Mouse (Mus musculus): Measurements from ENCODE around the gene Ercc6l.

Gene Ercc6l

DNA sequence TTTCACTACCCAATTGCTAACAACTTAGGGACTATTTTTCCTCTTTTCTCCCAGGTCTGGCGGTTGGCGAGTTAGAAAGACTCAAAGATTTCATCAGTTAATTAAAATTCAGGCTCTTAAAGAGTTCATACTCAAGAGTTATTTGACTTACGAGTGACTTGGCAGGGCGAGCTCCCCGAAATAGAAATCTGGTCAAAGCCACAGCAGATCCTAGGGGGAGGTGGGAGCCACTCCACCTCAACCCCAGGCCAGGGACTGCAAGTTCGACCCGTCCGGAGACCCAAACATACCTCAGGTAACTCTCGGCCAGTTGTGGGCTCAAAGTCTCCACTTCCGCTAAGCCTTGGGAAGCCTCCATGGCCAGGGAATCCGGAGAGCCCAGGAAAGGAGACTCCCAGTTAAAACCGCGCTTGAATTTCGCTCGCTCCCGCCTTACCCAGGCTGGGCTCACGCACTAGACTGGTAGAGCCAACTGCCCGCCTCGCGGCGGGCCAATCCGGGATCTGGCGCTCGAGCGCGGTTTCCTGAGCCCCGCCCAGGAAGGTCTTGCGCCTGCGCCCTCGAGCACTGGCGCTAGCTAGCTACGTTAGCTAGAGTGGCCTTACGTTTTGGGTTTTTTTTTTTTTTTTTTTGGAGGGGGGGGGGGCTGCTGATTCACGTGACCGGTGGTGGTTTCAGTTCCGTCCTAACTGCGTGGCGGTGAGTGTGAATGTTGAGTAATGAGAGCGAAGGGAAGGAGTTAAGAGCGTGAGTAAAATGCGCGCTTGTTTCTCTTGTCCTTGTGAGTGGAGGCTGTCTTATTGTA lies at the start of gene Ercc6l:
Gene Ercc6l, minus strand, starts transcription at position 474 of the 805 bp plus-strand sequence.
- DNase-seq (ENCODE audit: low spot score in 2 of 2), result peak; percentile 91

DNA sequence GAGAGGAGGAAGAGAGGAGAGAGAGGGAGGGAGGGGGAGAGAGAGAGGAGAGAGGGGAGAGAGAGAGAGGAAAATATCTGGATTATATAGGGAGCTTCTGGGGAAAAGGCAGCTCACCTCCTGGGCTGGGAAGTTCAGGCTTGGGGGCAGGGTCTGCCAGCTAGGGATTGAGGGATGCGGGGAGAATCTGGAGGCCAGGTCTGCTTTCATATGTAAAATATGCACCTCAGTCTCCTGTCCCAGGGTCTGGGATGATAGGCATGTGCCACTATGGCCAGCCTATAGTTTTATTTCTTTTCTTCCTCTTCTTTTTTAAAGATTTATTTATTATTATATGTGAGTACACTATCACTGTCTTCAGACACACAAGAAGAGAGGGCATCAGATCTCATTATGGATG lies 33.9 kb upstream of the Ercc6l start:
- no peak for DNase-seq (ENCODE audit: low spot score in 2 of 2)

DNA sequence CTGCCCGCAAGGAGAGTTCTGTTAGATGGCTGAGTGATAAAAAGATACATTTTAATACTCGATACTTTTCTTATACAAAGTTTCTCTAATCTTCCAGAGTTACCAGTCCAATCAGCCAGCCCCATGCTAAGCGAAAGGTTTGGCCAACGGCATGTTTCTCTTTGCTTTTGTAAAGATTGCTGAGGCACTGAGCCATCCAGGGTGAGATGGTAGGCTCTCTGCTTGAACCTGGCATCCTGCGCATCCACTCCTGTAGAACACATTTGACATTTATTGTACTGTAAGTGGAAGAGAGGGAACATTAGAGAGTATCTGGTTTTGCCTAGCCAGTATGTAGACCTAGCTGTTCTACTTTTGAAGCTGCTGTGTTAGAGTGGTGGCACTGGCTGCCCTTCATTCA lies 32.7 kb upstream of the Ercc6l start:
- DNase-seq (ENCODE audit: low spot score in 2 of 2), result no peak

DNA sequence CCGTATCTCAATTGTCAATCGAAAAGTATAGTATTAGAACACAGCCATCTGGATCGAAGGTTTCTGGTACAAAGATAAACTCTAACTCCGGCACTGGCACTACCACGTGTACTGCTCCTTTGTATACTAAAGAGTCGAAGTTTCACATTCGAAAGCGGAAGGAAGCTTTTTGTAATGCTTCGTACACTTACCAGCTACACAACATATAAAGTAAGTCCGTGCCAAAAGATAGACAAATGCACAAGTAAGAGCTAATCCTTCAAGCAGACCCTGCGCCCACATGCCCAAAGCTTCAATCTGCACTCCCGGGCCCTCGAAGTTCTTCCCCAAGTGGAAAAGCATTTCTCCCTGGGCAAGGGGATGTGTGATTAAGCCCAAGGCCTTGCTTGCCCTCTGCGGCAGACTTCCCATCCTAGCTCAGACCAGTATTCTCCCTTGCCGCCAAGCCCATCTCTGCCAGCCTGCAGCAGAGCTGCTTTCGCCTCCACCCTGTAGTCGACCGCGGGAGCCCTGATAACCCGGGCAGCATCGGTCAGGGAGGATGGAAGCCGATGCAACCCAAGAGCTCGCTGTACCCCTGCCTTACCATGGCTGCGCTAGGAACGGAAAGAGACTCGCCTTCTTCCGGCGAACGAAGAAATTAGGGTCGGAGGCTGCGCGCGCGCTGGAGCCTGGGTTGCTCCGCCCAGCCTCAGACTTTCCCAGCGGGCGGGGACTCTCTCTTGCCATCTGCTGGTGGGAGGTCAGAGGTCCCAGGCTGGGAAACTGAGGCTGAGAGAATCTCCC lies 32.0 kb upstream of the Ercc6l start, which contains the start of gene Rps4x:
Gene Rps4x, minus strand, starts transcription at position 683 of the 786 bp plus-strand sequence.
- DNase-seq (ENCODE audit: low spot score in 2 of 2), result peak; percentile 76 to 78

DNA sequence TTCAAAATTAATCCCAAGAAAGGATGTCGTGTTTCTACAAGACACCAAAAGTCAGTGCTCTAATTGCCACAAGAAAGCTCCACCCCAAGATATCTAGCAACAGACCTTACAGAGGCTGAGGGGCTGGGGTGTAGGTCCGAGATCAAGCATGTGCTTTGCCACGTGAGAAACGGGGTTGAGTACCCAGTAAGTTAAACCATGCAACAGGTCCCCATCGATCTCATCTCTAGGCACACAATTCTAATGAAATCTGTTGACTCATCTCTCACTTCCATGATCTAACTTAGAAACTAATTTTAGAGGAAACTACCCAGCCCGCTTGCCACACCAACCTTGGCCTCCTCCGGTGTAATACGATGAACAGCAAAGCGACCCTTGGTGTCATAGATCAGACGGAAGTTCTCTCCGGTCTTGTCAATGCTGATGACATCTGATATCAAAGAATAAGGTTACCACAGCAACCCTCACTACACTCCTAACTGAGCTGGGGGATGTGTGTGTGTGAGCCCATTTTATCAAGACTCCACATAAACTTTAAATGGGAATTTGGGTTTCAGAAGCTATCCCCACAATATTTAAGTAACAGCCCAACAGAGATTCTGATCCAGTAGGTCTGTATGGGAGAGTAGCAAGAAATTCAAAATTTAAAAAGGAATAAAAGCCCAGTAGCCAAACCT lies 30.3 kb upstream of the Ercc6l start:
- no peak for DNase-seq (ENCODE audit: low spot score in 2 of 2)

DNA sequence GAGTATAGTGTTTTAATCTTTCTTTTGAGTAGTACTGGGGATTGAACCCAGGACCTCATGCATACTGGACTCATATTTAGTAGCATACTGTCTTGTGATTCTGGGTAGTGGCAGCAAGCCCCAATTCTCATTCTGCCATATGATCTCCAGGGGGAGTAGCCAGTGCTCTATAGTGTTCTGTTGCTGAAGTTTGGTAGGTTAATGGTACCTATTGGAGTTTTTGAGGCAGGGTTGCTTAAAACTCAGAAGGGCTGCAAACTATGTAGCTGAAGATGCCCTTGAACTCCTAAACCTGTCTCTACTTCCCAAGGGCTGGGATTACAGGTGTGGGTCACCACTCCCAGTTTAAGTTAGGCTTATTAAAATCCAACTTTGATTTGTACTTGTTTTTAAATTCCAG lies 25.7 kb upstream of the Ercc6l start:
- no peak for DNase-seq (ENCODE audit: low spot score in 2 of 2)

DNA sequence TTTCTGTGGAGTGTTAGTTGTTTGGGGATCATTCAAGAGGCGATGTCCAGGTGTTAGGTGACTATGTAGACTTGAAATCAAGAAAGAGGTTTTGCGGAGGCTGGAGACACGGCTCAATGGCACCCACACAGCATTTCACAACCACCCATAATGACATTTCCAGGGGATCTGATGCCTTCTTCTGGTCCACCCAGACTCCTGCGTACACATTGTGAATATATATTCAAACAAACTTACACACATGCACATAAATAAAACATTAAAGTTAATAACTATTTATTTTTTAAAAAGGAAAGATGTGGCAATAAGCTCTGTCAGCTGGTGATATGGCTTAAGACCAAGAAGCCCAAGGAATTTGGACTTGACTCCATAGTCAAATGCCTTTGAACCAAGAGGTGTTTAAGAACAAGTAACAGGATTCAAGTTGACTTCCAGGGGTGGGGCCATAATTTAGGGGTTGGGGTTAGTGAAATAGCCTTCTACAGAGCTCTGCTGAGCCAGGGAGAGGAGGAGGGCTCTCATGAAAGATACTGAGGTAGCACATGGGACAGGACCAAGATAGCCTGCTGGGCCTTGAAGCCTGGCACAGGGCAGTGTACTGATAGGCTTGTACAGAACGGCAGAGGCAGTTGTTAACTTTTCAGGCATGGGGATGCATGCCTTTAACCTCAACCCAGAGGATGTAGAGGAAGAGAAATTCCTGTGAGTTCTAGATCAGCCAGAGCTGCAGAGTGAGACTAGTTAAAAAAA lies 18.8 kb upstream of the Ercc6l start:
- DNase-seq (ENCODE audit: low spot score in 2 of 2), result no peak

DNA sequence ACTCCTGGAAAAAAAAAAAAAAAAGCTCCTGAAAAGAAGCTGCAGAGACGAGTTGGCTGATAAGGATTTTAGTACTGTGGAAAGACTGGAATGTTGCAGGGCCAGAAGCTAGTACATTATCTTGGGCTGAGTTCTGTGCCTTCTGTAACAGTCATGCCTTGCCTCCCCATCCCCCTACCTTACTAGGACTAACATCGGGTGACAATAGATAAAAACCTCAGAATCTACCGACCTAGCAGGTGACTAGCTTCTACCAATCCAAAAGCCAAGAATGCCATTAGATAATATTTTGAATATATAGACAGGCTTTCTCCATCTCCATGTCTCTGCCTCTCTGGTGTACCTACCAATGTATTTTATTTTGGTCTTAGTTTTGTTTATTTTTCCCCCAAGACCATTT lies 14.0 kb upstream of the Ercc6l start:
- no peak for DNase-seq (ENCODE audit: low spot score in 2 of 2)

DNA sequence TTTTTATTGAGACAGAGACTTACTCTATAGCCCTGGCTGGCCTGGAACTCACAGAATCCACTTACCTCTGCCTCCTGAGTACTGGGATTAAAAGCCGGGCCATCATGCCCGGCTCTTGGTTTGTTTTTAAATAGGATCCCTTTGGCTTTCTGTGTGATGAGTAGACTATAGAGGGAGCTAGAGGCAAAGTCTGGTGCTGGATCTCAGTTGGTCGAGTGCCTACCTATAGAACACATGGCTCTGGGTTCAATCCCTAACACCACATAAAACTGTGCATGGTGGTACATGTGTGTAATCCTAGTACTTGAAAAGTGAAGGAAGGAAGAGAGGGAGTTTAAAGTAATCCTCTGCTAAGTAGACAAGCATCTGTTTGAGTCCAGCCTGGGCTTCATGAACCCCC lies 13.2 kb upstream of the Ercc6l start:
- no peak for DNase-seq (ENCODE audit: low spot score in 2 of 2)

DNA sequence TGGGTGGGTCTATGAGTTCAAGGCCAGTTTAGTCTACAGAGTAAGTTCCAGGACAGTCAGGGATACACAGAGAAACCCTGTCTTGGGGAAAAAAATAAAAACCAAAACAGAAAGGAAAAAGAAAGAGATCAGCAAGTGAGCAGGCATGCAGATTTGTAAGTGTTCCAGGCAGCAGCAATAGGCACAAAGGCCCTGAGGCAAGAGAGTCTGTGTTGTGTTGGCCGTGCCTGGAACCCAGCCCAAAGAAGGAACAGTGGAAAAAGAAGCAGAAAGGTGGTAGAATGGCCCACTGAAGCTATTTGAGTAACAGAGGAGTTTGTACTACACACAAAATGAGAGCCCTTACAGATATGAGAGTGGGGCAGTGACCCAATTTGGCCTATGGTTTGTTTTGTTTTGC lies 12.8 kb upstream of the Ercc6l start:
- DNase-seq (ENCODE audit: low spot score in 2 of 2), result no peak

DNA sequence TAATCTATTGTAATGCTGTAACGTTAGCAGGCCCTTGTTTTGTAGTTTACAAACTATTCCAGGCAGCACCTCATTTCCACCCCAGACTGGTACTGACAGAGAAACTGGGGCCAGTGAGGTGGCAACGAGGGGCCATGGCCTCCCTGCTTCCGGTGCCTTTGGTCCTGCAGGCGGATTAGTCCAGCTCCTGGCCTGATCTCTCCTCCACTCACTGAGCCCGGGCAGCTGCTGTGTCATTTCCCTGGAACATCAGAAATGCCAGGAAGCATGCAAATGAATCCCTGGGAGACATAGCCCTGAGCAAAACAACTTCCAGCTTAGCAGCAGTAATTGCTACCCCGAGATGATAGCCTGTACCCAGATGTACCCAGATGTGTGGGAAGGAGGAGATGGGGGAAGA lies 10.1 kb upstream of the Ercc6l start:
- no peak for DNase-seq (ENCODE audit: low spot score in 2 of 2)

DNA sequence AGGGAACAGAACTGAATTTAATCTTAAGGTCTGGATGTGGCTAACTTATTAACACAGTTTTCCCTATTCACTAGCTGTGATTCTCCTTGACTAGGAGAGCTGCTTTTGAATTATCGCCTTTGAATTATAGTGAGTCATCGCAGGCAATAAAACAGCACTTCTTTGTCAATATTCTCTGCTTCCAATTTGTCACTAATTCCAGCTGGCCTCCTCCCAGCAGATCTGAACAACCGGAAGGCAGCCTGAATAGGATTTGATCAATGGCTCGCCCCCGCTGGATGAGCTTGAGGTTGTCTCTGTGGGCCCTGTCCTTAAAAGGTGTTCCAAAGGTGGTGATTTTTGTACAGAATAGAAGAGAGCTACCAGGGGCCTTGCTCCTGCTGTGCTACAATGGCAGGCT lies 9.6 kb upstream of the Ercc6l start:
- DNase-seq (ENCODE audit: low spot score in 2 of 2), result no peak

DNA sequence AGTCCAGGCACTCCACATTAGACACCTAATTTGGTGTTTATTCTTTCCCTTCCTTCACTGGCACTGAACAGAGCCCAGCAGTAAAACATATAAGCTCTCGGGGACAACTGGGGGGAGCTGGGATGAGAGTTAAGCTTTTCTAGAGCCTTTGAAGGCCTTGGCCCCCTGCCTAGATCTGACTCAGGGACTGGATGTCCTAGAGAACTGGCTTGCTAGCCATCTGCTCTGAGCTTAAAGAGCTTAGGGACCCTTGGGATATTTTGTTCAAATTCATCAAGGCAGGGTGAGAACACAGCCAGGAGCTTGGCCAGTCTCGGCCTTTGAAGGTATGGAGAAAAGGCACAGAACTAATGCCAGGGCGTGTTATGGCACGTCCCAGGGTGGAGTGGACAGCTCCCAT lies 6.6 kb upstream of the Ercc6l start:
- no peak for DNase-seq (ENCODE audit: low spot score in 2 of 2)

DNA sequence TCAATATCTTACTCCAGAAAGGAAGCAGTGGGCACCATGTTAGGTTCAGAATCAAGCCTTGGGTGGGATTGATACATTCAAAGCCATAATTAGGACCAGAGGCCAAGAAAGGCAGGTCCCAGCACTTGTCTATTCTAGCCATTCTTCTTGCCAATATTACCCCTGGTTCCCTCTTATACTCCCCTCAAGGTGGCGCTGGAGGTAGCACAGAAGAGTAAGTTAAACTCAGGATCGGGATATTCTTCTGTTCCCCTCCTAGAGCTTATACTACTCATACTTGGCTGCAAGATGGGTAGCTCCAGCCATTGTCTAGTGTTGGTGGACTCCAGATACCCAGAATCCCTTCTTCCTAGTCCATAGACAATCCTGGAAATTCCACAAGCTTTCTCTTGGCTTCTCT lies 6.2 kb upstream of the Ercc6l start:
- DNase-seq (ENCODE audit: low spot score in 2 of 2), result no peak

DNA sequence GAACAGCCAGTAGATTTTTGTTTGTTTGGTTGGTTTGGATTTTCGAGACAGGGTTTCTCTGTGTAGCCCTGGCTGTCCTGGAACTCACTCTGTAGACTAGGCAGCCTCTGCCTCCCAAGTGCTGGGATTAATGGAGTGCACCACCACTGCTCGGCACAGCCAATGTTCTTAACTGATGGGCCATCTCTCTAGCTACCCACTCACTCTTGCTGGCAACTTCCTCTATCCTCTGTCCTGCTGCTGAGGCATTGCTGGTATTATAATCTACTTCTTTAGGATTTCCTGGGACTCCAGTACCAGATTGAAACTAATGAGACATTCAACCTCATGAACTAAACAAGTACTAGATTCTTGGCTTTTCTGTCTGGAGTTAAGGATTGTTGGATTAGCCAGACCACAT lies 3.6 kb upstream of the Ercc6l start:
- DNase-seq (ENCODE audit: low spot score in 2 of 2), result no peak

DNA sequence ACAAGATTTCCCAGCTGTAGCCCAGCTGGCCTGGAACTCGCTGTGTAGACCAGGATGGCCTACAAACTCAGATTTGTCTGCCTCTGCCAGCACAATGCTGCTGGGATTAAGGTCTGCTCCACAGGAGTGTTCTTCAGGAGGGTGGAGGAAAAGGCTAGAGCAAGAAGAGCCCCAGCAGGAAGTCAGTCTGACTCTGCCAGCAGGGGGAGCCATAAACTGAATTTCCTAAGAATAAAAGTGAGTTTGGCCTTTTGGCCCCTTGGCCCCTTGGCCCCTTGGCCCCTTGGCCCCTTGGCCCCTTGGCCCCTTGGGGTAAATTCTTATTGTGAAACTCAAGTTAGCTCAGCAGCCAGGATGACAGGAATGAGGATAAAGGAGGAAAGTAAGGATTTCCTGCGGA lies 2.9 kb upstream of the Ercc6l start:
- peak; percentile 13 to 15 for DNase-seq (ENCODE audit: low spot score in 2 of 2)

DNA sequence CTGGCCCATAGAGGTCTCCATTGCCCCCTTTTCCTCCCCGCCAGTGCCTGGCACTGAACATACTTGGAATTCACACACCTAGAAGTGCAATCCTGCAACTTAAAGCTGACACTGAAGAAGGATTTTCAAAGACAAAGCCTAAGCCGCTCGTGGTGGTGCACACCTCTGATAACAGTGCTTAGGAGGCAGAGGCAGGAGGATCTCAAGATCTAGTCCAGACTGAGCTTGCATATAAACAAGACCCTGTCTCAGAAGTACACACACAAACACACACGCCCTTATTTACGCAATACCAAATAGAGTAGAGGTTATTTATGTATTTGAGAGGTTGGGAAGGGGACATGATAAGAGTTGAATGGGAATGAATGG lies 516 bp upstream of the Ercc6l start:
- DNase-seq (ENCODE audit: low spot score in 2 of 2), result no peak

DNA sequence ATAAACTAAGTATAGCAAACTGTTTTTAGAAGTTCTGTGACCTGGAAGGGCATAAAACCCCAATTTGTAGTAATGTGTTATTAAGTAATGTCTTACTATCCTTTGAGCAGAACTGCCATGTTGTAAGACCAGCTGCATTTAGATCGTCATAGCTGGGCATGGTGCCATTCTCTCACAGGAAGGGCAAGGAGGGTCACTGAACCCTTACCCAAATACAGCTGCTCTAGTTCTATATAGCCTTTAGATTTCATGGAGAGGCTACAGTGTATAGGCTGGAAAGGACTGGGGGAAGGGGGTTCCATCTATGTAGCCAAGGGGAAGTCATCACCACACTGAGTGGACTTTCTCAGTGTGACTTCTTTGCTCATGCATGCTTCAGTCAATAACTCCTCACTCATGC lies 15.7 kb downstream of the Ercc6l start:
- no peak for DNase-seq (ENCODE audit: low spot score in 2 of 2)

DNA sequence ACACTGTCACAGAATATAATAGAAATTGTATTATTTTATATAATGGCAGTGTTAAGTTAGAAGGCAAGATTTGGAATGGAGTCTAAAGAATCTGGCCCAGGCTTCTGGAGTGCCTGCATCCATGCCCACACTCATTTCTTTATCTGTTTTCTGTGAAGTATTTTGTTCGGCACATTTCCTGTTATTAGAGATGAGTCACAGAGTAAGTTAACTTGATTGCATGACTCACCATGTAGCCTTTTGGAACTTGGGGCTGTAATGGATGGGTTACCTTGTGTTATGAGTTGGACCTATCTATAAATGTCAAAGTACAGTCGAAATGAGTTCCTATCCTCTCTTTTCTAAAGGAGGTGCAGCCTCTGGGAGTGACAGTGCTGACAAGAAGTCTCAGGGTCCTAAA lies 35.6 kb downstream of the Ercc6l start:
- DNase-seq (ENCODE audit: low spot score in 2 of 2), result no peak

DNA sequence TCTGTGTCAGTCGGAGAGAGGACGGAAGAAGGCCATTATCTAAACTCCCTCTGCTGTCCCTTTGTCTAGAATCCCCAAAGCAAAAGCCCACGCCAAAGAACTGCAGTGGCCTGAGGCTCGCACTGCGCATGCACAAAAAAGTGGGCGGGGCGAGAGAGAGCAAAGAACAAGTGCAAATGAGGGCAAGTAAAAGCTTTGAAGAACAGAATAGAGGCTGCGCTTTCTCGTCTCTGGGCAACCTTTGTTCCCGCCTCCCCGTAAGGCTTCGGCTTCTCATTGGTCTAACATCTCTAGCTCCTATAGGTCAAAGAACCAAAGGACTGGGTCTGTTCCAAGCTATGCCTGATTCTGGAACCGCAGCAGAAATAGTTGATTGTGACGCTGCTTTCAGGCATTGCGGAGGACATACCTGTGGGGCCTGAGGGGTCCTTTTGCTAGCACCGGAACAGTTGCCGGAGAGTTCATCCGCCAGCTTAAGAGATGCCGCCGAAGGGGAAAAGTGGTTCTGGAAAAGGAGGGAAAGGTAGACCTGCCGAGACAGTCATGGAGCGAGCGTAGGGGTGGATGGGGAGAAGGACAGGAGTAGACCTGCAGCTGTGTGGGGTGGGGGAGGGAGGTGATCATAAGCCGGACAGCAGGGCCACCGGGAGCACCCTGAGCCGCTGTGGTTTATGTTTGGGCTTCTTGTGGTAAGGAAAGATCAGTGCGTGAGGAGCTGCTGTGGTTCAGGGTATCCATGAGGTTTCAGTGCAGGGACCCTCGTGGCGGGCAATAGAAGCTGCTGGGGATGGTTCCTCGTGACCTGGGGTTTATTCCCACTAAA lies 37.6 kb downstream of the Ercc6l start, which contains the start of gene Pin4:
Gene Pin4, plus strand, starts transcription at position 406 of the 823 bp plus-strand sequence.
- DNase-seq (ENCODE audit: low spot score in 2 of 2), result peak; percentile 91 to 95

DNA sequence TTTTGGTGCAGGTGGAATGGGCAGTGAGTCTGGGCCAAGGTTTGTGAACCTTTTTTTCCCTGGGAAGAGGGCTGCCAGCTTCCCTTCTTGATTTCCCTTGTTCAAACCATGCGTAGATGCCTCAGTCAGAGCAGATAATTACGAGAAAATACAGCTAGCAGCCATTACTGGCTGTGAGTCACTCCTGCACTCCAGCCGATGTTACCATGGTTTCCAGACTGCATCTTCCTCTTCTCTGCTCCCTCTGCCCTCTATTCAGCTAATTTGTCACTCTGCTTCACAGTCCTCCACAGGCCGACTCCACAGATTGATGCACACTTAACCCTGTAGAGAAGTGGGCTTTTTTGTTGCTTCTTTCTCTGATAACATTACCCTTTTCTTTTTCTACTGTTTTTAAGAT lies 41.2 kb downstream of the Ercc6l start:
- DNase-seq (ENCODE audit: low spot score in 2 of 2), result no peak
